Mouse (Mus musculus) brain, embryonic 14.5 days (tissue): ENCODE data around the gene Siglece.

ENCODE experiments used
- CTCF ChIP-seq: fragments of 200-500 bp; IDR thresholded peaks from 2 replicates; pipeline ENCODE4 v1.5.1; 2012; ENCODE audit warnings: inconsistent platforms, mild to moderate bottlenecking, moderate library complexity, borderline replicate concordance; ENCODE audit not compliant: insufficient read depth, insufficient read length; ENCODE audit errors: extremely low read depth
- POLR2A ChIP-seq: fragments of 200-500 bp; IDR thresholded peaks from 2 replicates; pipeline ENCODE4 v1.6.1; 2012; ENCODE audit warnings: mild to moderate bottlenecking, inconsistent platforms, borderline replicate concordance; ENCODE audit not compliant: poor library complexity, insufficient read depth, insufficient read length, severe bottlenecking; ENCODE audit errors: extremely low read depth

GRCm38 (mm10) chr7:43637118-43637517 lies 22.8 kb downstream of the Siglece start:
- TF ChIP-seq CTCF (no peak), POLR2A (no peak)
